Comparison of ENCODE assay signal across 9 mouse cellular contexts in genomic region chr13:92531237-92531636, GRCm38 (mm10). TPM values are rescaled to one million over a fixed set of nuclear protein-coding genes. Genes with fewer than 3 reads are reported as not detected.
DNase-seq lines count a peak whose midpoint lies in the region; ATAC-seq and TF ChIP-seq lines count a peak whose summit lies in the region.
"Had no signal": no experiment of that assay in that cellular context is flagged by ENCODE, and none has a peak within 500 bp of the region (broad histone marks: within the 10 kb centered on the region; RNA-seq: fewer than 3 reads in every experiment).

No protein-coding gene starts in this region.

- no peaks in the 10 kb centered on the region for H3K36me3 ChIP-seq in kidney, postnatal 0 days (ENCODE audit: insufficient read depth, low read length)
- H3K36me3 ChIP-seq in embryonic facial prominence, embryonic 12.5 days: no peaks in the 10 kb centered on the region
- H3K36me3 ChIP-seq in intestine, embryonic 16.5 days (ENCODE audit: control insufficient read depth, insufficient read depth, low read length): no peaks in the 10 kb centered on the region
- no peaks in the 10 kb centered on the region for H3K36me3 ChIP-seq in neural tube, embryonic 12.5 days

- peak overlapping the region; percentile 76 for H3K4me2 ChIP-seq in kidney, postnatal 0 days (ENCODE audit: low read length)
- H3K4me2 ChIP-seq in embryonic facial prominence, embryonic 12.5 days (replicated peaks): peak overlapping the region; percentile 65
- H3K4me2 ChIP-seq in intestine, embryonic 16.5 days (ENCODE audit: low read depth, low read length): peak overlapping the region; percentile 71
- H3K4me2 ChIP-seq in neural tube, embryonic 12.5 days (replicated peaks): peak overlapping the region; percentile 63

- peak overlapping the region; percentile 83 for H3K9ac ChIP-seq in kidney, postnatal 0 days (ENCODE audit: low read depth, low read length)
- H3K9ac ChIP-seq in embryonic facial prominence, embryonic 12.5 days: peak overlapping the region; percentile 76
- H3K9ac ChIP-seq in intestine, embryonic 16.5 days (ENCODE audit: low read depth, low read length): peak overlapping the region; percentile 85
- H3K9ac ChIP-seq in neural tube, embryonic 12.5 days: peak overlapping the region; percentile 76

- H3K4me3 ChIP-seq in kidney, postnatal 0 days (replicated peaks; ENCODE audit: low read depth, low read length): peak overlapping the region; percentile 75
- H3K4me3 ChIP-seq in embryonic facial prominence, embryonic 12.5 days: peak overlapping the region; percentile 60
- H3K4me3 ChIP-seq in intestine, embryonic 16.5 days (ENCODE audit: low read length): peak overlapping the region; percentile 79
- H3K4me3 ChIP-seq in neural tube, embryonic 12.5 days: peak overlapping the region; percentile 56

- WGBS in kidney, postnatal 0 days: 3% methylated on average over 15 of the region's 15 CpGs
- WGBS in embryonic facial prominence, embryonic 12.5 days: 6% methylated on average over 15 of the region's 15 CpGs
- 5% methylated on average over 15 of the region's 15 CpGs for WGBS in intestine, embryonic 16.5 days
- 4% methylated on average over 15 of the region's 15 CpGs for WGBS in neural tube, embryonic 12.5 days

- TF ChIP-seq CTCF in kidney, postnatal 0 days (IDR thresholded peaks at IDR 0.05; ENCODE audit: low read depth): no peak

- H3K27me3 ChIP-seq in kidney, postnatal 0 days (ENCODE audit: insufficient read depth, low read length): no peaks in the 10 kb centered on the region
- H3K27me3 ChIP-seq in embryonic facial prominence, embryonic 12.5 days: no peaks in the 10 kb centered on the region
- H3K27me3 ChIP-seq in intestine, embryonic 16.5 days (replicated peaks; ENCODE audit: control insufficient read depth, insufficient read depth, low read length): no peaks in the 10 kb centered on the region
- no peaks in the 10 kb centered on the region for H3K27me3 ChIP-seq in neural tube, embryonic 12.5 days (replicated peaks)

- H3K27ac ChIP-seq in kidney, postnatal 0 days: peak overlapping the region; percentile 97
- H3K27ac ChIP-seq in embryonic facial prominence, embryonic 12.5 days: peak overlapping the region; percentile 91
- H3K27ac ChIP-seq in intestine, embryonic 16.5 days (ENCODE audit: low read length): peak overlapping the region; percentile 97
- 0 out of 2 replicates have a peak overlapping the region, but pooled peaks have one; percentile 87 for H3K27ac ChIP-seq in neural tube, embryonic 12.5 days

- H3K4me1 ChIP-seq in kidney, postnatal 0 days (replicated peaks; ENCODE audit: insufficient read depth, low read length): no peaks in the 10 kb centered on the region
- peaks cover 4% of the 10 kb centered on the region; the same call in 1 of the 2 replicates for H3K4me1 ChIP-seq in embryonic facial prominence, embryonic 12.5 days
- H3K4me1 ChIP-seq in intestine, embryonic 16.5 days (ENCODE audit: control insufficient read depth, insufficient read depth, low read length): peaks cover 8% of the 10 kb centered on the region
- H3K4me1 ChIP-seq in neural tube, embryonic 12.5 days: peaks cover 4% of the 10 kb centered on the region; the same call in 1 of the 2 replicates

- no peaks in the 10 kb centered on the region for H3K9me3 ChIP-seq in kidney, postnatal 0 days (replicated peaks; ENCODE audit: low read length)
- H3K9me3 ChIP-seq in embryonic facial prominence, embryonic 12.5 days: no peaks in the 10 kb centered on the region
- H3K9me3 ChIP-seq in intestine, embryonic 16.5 days (ENCODE audit: control insufficient read depth, low read length): no peaks in the 10 kb centered on the region
- H3K9me3 ChIP-seq in neural tube, embryonic 12.5 days: no peaks in the 10 kb centered on the region

- no peak for ATAC-seq in kidney, postnatal 0 days (replicated peaks; ENCODE audit: low FRiP score, low read depth)
- no peak for ATAC-seq in embryonic facial prominence, embryonic 12.5 days (ENCODE audit: insufficient number of reproducible peaks, insufficient read depth, low FRiP score, low TSS enrichment)
- ATAC-seq in intestine, embryonic 16.5 days: no peak
- peak; percentile 22; the same call in 1 of the 2 replicates for ATAC-seq in neural tube, embryonic 12.5 days (ENCODE audit: low FRiP score, low read depth)

- no peak for DNase-seq in kidney, postnatal 0 days (ENCODE audit: low spot score)
- no peak for DNase-seq in kidney, postnatal 14 days
- no peak for DNase-seq in layer of hippocampus, postnatal 14 days (ENCODE audit: low spot score in 2 of 2)
- no peak for DNase-seq in adrenal gland, adult (ENCODE audit: inconsistent age in 2 of 2, low spot score in 1 of 2)
- DNase-seq in testis, postnatal 14 days (ENCODE audit: low spot score): no peak

RNA-seq across cellular contexts. Expression of gene Zfyve16, which starts 0.6 kb away (rescaled TPM):
- polyA plus RNA-seq in kidney, postnatal 0 days (2015; fragmentation: Nextera tagmentation; extraction: Ambion mirVana): 9.2 and 10.1 TPM in 2 replicates
- 14.2 and 15.4 TPM in 2 replicates for polyA plus RNA-seq in embryonic facial prominence, embryonic 12.5 days (2016; fragmentation: Nextera tagmentation; extraction: Ambion mirVana)
- polyA plus RNA-seq in intestine, embryonic 16.5 days (2015; fragmentation: Nextera tagmentation; extraction: Ambion mirVana): 5.5 and 6.3 TPM in 2 replicates
- 9.5 and 11.2 TPM in 2 replicates for polyA plus RNA-seq in neural tube, embryonic 12.5 days (2016; fragmentation: Nextera tagmentation; extraction: Ambion mirVana)
- 10 to 100 TPM; 19.6 to 20.1 TPM for total RNA-seq in layer of hippocampus, postnatal 14 days (2021)

RNA-seq across cellular contexts. Expression of gene Spz1, which starts 44.7 kb away (rescaled TPM):
- polyA plus RNA-seq in kidney, postnatal 0 days (2015; fragmentation: Nextera tagmentation; extraction: Ambion mirVana): not detected in 2 replicates
- not detected in 2 replicates for polyA plus RNA-seq in embryonic facial prominence, embryonic 12.5 days (2016; fragmentation: Nextera tagmentation; extraction: Ambion mirVana)
- not detected in 2 replicates for polyA plus RNA-seq in intestine, embryonic 16.5 days (2015; fragmentation: Nextera tagmentation; extraction: Ambion mirVana)
- not detected in 2 replicates for polyA plus RNA-seq in neural tube, embryonic 12.5 days (2016; fragmentation: Nextera tagmentation; extraction: Ambion mirVana)
- total RNA-seq in layer of hippocampus, postnatal 14 days (2021): not detected
- total RNA-seq: layer of hippocampus, postnatal 36 days had no signal

RNA-seq across cellular contexts. Expression of gene Fam151b, which starts 47.4 kb away (rescaled TPM):
- polyA plus RNA-seq in kidney, postnatal 0 days (2015; fragmentation: Nextera tagmentation; extraction: Ambion mirVana): 0.22 and 0.34 TPM in 2 replicates
- 0.19 TPM in 1 of 2 replicates, not detected in the other for polyA plus RNA-seq in embryonic facial prominence, embryonic 12.5 days (2016; fragmentation: Nextera tagmentation; extraction: Ambion mirVana)
- polyA plus RNA-seq in intestine, embryonic 16.5 days (2015; fragmentation: Nextera tagmentation; extraction: Ambion mirVana): not detected in 2 replicates
- polyA plus RNA-seq in neural tube, embryonic 12.5 days (2016; fragmentation: Nextera tagmentation; extraction: Ambion mirVana): not detected in 2 replicates
- total RNA-seq in layer of hippocampus, postnatal 14 days (2021): 10 to 100 TPM in 1 of 2 experiments, 1 to 10 TPM in 1; 8.9 to 11.0 TPM
